Mouse (Mus musculus): ENCODE measurements around the gene Lgals3bp. TPM values are rescaled to one million over a fixed set of nuclear protein-coding genes. Genes with fewer than 3 reads are reported as not detected.

Lgals3bp gene
- polyA plus RNA-seq (2014; fragmentation: Illumina TruSeq; extraction: RNeasy Lipid Tissue Mini Kit (QIAGEN cat#74804); ENCODE audit: low read depth, low replicate concordance) = 139 TPM

DNA sequence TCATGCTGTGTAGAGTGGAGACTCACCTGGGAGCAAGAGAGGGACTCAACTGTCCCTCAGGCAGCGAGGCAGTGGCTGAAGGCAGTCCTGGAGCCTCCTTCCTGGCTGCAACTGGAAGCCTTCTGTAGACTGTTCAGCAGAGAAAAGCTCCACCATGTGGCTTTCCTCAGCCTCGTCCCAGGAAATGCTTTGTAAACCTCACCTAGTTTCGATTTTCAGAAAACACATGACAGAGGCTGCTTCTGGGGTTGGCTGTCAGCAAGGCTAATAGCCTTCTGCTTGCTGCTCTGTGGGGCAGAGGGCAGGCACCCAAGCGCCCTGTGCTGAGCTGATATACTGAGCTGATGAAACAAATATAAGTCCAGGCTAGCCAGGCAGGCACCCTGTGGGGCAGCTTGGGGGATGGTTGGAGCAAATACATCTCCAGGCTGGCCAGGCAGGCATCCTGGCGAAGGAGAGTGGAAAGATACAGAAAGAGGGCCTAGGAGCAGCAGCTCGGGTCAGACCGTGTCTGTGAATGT, at the start of gene Lgals3bp:
Lgals3bp (minus strand) TSS at position 333 of the 521 bp plus-strand sequence.

DNA sequence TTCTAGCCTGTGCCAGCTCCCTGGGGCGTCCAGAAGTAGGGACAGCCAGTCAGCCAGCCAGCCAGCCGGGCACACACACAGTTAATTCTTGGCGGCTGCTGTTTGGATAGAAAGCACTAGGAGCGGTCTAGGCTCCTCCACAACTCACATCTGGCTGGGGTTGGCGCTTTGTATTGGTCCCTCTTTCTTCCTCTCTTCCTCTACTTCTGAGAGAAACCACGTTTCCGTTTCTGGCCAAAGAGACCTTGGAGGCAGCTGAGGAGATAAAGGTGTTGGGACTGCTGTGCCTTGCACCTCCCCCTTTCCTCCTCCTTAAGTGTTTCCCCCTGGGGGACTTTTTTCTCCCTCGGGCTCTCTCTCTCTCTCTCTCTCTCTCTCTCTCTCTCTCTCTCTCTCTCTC, 26.1 kb upstream of the Lgals3bp start, which contains the start of gene C1qtnf1:
C1qtnf1 (plus strand) TSS at position 218 of the 400 bp plus-strand sequence.

DNA sequence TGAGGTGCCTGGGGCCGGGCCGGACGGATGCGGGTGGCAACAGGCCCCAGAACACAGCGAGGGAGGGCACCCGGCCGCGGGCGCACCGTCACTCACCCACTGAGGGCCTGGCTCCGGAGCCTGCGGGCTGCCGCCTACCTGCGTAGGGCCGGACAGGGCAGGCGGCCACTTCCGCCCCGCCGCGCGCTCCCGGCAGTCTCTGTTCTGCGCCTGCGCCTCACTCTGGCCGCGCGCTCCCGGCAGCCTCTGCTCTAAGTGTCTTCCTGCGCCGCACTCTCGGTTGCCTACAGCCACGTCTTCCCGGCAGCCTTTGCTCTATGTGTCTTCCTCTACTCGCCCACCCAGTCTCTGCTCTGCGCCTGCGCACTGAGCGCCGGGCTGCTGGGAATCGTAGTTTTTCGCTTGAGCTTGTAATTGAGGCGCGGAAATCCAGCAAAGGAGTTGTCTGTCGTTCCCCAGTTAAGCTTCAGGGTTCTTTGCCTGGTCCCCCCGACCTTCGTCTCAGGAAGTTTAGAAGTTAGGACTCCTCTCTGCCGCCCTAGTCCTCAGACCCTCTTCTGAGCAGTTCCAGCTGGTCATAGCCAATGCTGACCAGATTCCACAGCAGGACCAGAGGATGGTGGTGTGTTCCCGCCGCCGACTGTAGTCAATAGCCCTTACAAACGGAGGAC, 17.1 kb upstream of the Lgals3bp start, which contains the start of gene Cant1:
Cant1 (minus strand) TSS at position 253 of the 671 bp plus-strand sequence.

DNA sequence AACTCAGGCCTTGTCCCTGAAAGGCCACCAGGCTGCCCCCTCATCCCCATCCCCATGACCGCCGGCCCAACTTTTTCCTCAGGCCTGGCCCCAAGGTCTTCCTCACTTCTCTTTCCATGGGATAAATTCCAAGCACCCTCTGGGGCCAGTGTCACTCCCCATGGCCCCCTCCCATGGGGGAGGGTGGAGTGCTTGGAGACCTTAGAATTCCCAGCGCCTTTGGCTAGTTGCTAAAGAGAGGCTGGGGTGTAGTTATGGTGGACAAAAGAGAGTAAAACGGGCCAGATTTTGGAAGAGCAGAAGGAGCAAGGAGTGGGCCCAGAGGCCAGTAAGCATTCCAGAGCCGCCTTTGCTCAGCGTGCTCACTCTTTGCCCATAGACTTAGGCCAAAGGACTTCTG, 46.3 kb downstream of the Lgals3bp start, which contains the start of gene Timp2:
Timp2 (minus strand) TSS at position 101 of the 400 bp plus-strand sequence.

Other genes with a start within 250 kb of the Lgals3bp start
- gene Cyth1, start 153.5 kb downstream of the Lgals3bp start, polyA plus RNA-seq (2014; fragmentation: Illumina TruSeq; extraction: RNeasy Lipid Tissue Mini Kit (QIAGEN cat#74804); ENCODE audit: low read depth, low replicate concordance) = 23.4 TPM
- 12.7 TPM for gene Usp36, start 111.8 kb downstream of the Lgals3bp start, polyA plus RNA-seq (2014; fragmentation: Illumina TruSeq; extraction: RNeasy Lipid Tissue Mini Kit (QIAGEN cat#74804); ENCODE audit: low read depth, low replicate concordance)
- gene Cep295nl, start 59.6 kb downstream of the Lgals3bp start, polyA plus RNA-seq (2014; fragmentation: Illumina TruSeq; extraction: RNeasy Lipid Tissue Mini Kit (QIAGEN cat#74804); ENCODE audit: low read depth, low replicate concordance) = 8.2 TPM
- gene Timp2, start 46.4 kb downstream of the Lgals3bp start, polyA plus RNA-seq (2014; fragmentation: Illumina TruSeq; extraction: RNeasy Lipid Tissue Mini Kit (QIAGEN cat#74804); ENCODE audit: low read depth, low replicate concordance) = 224 TPM
- gene Cant1, start 17.0 kb upstream of the Lgals3bp start, polyA plus RNA-seq (2014; fragmentation: Illumina TruSeq; extraction: RNeasy Lipid Tissue Mini Kit (QIAGEN cat#74804); ENCODE audit: low read depth, low replicate concordance) = 50.9 TPM
- 34.0 TPM for gene C1qtnf1, start 26.1 kb upstream of the Lgals3bp start, polyA plus RNA-seq (2014; fragmentation: Illumina TruSeq; extraction: RNeasy Lipid Tissue Mini Kit (QIAGEN cat#74804); ENCODE audit: low read depth, low replicate concordance)
- 9.8 TPM for gene Engase, start 74.7 kb upstream of the Lgals3bp start, polyA plus RNA-seq (2014; fragmentation: Illumina TruSeq; extraction: RNeasy Lipid Tissue Mini Kit (QIAGEN cat#74804); ENCODE audit: low read depth, low replicate concordance)

All from adipose tissue, adult 10 weeks (tissue).